Mouse (Mus musculus) adrenal gland, adult 2 months (tissue): ENCODE data around the gene Bst2. TPM values are rescaled to one million over a fixed set of nuclear protein-coding genes. Genes with fewer than 3 reads are reported as not detected.

ENCODE experiments used
- DNase-seq: peaks from one replicate; pipeline ENCODE4 v3.0.0; 2021
- polyA plus RNA-seq: library from polyadenylated mRNA; depleted of rRNA; stranded (reverse); fragments of >200 nt; gene quantifications from 2 replicates; pipeline ENCODE4 v1.2.3, GENCODE M21; 2012
- total RNA-seq, 2 experiments: library from RNA; stranded (reverse); gene quantifications; 2 replicates each; pipeline ENCODE4 v1.2.3; 2021

Gene Bst2
- total and polyA plus RNA-seq, 3 experiments: 63.1 to 528 (median 98.6) TPM

DNA sequence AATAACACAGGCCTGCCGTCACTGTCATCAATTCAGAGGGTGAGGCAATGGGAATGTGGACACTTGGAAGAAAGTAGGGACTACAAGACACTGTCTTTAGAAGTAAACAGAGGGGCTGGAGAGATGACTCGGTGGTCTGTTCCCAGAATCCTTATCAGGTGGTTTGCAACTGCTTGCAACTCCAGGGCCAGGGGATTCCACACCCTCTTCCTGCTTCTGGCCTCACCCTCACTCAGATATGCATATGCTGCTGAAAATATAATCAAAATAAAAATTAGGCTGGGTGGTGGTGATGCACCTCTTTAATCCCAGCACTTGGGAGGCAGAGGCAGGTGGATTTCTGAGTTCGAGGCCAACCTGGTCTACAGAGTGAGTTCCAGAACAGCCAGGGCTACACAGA, 22.8 kb upstream of the Bst2 start:
- DNase-seq: no peak

DNA sequence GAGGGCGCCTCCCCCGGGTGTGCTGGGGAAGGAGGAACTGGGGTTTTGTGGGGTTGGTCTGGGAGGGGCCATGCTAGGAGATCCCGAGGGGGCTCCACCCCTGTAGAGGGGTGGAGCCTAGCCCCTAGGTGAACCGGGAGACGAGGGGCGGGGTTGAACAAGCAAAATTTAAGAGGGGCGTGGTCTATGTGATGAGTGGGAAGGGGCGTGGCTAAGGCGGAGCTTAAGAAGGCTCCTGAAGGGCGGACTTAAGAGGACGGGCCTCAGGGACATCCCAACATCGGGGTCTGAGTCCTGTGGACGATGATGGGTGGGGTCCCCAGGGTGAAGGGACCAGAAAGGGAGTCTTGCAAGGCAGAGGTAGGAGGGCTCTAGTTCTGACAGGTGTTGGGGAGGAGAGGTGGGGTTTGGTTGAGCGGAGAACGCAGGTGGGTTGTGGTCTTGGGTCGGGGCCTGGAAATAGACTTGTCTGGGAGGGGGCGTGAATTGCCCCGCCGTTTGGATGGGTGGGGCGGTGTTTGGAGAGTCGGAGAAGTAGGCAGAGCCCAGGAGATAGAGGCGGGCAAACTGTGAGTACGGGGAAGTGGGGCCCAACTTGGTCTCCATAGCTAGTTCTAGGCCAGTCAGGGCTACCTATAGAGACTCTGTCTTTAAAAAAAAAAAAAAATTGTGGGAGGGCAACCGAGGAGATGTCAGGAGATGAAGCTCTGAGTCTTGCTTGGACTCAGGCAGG, 21.9 kb upstream of the Bst2 start:
- peak; percentile 91 for DNase-seq

DNA sequence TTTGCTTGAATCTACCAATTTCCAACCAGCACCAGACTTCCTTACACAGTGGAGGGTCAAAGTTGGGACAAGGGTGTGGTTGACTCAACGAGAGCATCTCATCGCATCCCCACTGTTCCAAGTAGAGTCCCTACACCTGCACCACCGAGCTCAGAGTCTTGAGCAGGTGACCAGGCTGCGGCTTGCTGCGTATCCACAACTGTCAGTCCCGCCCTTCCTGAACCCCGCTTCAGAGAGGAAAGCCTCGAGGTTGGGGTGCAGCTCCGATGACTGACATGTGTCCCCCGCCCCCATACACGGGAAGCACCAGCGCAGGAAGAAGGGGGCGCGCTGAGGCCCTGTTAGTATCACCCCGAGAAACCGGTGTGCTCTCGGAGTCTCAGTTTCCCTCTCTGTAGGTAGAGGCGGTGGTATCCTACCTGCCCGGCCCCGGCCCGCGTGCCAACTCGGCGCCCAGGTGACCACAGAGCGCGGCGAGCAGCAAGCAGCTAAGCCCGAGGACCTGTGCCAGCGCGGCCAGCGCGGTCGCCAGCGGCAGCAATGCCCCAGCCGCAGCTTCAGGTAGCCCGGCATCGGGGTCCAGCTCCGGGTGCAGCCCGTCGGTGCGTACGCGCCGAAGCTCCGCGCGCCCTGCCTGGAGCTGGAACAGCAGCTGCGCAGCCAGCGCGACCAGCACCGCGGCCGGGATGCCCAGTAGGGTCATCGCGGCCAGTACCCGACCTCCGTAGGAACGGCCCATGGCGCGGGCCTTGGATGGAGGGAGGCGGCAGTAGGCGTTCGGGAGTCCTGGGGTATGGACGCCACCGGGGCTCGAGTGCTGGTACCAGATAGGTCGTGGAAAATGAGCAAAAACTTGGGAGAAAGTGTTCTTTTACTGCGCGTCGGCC, 21.1 kb upstream of the Bst2 start, which contains the start of gene Tmem221:
Tmem221 (minus strand) TSS at position 801 of the 887 bp plus-strand sequence.
- no peak for DNase-seq

DNA sequence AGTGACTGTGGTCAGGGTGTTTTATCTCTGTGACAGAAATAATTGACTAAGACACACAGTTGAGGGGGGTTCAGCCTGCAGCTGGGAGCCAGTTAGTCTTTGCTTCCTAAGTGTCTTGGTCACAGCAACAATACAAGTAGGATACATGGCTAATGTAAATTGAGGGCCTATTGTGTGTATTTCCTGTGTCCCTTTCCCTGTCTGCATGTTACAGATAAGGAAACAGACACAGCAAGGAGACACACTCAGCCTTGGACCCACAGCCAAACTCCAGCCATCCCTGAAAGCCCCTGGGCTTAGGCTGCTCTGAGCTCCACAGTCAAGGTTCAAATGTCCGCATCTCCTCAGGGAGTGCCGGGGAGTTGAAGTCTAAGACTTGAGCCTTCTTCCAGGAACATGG, 17.4 kb upstream of the Bst2 start:
- DNase-seq: no peak

DNA sequence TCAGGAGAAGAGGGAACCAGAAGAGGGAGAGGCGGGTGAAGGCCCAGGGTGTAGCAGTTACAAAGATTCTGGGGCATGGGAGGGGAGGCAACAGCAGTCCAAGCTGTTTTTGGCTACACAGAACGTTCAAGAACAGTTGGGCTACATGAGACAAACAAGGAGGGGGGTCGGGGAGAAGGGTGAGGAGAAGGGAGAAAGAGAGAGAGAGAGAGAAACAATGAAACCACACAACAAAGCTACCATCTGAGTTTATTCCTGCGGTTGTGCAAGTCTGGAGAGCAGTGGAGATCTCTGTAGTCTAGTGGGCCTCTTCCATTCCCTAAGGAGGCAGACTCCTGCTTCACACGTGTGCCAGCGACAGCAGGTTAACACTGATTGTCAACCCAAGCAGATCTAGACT, 16.7 kb upstream of the Bst2 start:
- no peak for DNase-seq

DNA sequence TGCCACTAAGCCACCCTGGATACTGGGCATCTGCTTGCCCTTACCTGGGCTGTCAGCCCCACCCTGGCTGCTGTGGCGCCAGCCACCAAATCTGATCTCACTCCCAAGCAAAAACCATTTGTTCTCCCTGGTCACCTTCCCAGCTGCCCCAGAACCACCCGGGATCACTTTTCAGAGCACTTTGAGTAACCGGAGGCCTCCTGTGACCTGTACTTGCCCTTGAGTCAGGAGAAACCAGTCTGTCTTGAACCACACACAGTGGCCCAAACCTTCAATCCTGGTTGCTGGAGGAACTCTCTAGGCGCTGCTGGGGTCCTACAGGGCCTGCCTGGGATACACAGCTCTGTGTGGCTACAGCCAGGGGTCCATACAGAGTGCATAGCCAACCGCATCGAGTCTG, 15.5 kb upstream of the Bst2 start:
- DNase-seq: no peak

DNA sequence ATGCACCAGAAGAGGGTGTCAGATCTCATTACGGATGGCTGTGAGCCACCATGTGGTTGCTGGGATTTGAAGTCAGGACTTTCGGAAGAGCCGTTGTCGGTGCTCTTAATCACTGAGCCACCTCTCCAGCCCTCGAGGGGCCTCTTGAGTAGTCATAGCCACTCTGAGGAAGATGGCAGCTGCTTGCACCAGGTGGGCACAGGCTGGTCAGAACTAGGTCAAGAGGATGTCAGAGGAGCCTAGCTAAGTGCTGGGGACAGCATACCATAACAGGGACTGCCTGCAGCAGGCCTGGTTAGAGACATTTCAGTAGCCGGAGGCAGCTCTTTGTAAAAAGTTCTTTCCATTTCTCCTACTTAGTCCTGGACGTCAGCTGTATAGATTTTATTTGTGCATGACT, 13.5 kb upstream of the Bst2 start:
- no peak for DNase-seq

DNA sequence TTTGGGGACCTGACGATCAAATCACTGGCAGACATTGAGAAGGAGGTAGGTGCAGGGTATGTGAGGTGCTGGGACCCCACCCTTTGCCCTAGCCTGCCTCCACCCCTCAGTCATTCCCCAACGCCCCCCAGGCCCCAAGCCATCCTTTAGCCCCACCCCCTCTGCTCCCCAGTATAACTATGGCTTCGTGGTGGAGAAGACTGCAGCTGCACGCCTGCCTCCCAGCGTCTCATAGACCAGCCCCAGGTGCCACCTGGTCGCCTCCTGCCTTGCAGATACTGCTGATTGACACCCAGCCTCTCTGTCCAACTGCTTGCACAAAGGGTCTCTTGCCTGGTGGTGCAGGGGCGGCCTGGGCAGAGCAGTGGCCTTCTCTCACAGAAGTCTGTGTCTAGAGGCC, 10.3 kb upstream of the Bst2 start:
- no peak for DNase-seq

DNA sequence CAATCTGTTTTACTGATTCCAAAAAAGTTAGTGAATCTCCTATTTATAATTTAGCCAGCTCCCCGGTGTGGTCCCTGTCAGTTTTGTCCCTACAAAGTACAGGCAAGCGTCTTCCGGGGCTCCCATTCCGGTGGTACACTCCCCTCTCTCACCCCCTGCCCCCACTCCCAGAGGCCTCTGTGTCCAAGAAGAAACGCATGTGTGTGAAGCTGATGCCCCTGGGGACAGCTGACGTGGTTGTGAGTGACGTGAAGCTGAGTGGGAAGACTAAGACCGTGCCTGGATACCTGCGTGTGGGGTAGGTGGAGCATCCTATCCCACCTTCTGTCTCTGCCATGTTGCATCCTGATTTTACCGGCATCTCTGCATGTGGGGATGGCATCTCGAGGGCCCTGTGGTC, 7.8 kb upstream of the Bst2 start:
- DNase-seq: no peak

DNA sequence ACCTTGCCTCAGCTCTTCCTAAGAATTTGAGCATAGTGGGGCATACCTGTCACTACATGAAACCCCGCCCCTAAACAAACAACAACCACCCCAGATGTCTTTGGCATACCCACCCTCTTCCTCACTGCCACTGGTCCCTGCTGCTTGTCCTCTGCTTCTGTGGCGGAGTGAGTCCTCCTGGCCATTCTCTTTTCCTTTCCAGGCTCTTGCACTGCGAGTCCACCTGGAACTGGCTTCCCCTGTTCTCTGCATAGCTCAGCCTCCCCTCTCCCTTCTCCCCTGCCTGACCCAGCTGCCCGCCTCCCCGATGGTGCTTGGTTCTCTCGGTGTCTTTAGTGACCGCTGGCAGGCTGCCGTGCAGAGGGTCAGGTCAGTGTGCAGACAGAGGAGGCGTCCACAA, 6.5 kb upstream of the Bst2 start:
- no peak for DNase-seq

DNA sequence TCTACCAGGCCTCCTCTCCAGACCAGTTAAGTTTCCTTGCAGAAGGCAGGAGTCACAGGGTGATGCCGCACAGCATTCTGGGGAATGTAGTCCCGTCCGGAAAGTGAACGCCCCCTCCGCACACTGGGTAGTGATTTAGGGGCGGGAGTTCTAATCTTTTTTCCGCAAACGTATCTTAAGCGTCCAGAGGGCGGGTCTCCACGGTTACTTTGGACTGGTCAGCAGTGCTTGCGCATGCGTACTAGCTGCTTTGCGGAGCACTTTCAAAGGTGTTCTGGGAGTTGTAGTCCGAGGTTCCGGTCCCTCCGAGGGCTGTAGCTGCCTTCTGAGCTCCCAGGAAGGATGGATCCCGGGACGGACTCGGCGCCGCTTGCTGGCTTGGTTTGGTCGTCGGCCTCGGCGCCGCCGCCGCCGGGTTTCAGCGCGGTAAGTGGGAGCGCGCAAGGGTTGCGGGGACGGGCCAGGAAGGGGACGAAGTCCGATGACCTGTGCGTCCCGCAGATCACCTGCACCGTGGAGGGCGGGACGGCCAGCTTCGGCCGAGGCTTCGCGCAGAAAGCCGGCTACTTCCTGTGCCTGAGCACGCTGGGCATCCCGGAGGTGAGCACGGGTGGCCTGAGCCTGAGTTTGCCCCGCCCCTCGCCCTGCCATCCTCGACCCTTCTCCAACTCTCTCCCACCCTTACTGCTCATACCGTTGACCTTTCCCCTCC, 5.5 kb upstream of the Bst2 start, which contains the start of gene Mvb12a:
Mvb12a (plus strand) TSS at position 291 of the 712 bp plus-strand sequence.
- peak; percentile 98 for DNase-seq

DNA sequence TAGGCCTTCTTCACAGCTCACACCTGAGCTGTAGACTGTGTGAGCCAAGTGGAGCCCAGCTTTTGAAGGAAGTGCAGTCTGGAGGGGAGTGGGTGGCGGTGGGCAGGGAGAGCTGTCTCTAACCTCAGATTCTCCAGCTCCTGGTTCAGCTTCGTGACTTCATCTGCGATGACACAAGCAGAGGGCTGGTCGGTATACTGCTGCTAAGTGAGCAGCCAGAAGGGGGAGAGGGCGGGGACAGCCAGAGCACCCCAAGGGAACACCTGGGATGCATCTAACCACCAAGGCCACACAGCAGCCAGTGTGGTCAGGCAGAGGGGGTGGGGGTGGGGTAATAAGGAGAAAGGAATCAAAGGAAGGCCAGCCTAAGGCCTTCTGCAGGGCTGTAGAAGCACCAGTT, 1.6 kb downstream of the Bst2 start:
- no peak for DNase-seq

DNA sequence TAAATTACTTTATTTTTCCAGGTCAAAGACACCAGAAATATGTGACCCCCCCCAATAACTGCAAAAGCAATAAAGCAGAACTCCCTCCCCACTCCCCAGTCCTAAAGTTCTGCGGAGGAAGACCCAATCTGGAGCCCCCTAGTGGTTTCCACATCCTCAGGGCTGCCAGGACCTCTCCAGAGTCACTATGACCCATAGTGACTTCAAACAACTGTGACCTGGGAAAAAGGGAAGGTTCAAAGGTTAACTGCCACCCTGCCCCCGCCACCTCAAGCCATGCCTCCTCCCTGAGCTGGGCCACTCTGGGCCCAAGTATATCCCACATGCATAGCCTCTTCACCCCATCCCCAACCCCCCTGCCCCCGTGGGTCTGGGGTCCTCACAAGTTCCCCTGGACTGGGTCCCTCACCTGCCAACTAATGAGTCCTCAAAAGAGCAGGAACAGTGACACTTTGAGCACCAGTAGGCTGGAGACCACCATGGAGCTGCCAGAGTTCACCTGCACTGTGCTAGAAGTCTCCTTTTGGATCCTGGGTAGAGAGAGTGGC, 2.9 kb downstream of the Bst2 start:
- no peak for DNase-seq

DNA sequence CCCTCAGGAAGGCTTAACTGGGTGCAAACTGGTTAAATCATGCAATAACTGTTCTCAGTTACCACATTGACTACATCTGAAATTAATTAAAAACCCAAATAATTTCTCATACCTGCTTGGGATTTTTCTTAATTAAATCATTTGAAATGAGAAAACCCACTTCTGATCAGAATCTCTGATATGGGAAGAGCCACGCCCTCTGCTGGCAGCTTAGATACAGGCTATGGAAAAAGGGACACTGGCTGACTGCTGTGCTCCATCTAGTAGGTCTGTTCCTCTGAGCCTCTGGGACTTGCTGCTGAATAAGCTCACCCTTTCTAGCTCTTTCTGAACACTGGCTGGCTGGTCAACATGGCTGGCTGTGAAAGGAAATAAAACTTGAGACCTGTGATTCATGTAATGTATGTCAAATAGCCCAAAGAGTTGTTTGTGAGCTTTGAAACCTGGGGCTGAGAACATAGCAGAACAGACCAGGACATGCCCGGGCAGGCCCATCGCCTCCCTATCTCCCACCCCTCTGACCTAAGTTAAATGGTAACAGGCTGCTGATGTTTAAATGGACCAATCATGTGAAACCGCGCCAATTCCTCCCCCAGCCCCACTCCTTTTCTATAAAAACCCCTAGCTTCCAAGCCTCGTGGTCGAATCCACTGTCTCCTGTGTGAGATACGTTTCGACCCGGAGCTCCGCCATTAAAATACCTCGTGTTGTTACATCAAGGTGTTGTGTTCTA, 6.4 kb downstream of the Bst2 start:
- peak; percentile 38 for DNase-seq

DNA sequence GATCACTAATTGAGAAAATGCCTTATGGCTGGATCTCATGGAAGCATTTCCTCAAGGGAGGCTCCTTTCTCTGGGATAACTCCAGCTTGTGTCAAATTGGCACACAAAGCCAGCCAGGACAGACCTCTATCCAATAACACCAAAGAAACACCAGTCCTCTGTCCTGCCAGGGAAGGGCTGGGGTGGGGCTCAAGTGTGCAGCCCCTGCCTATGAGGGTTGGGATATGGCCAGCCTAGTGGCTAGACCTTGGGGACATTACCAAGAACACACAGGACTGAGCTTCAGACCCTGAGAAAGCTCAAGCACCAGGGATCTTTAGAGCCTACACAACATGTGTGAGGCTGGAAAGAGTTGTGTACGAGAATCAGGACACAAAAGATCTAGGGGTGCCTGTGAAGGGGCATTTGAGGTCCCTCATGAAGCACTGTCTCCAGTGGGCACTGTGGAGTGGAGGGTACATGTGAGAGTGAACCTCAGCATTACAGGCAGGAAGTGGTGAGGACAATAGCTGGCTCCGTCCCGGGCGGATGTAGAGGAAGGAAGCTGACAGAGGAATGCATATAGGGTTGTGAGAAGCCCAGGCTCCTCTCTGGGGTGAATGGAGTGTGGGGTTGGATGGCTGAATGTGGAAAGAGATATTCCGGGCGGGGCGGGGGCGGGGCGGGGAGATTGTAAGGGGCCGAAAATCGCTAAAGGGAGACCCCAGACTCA, 8.7 kb downstream of the Bst2 start:
- no peak for DNase-seq

DNA sequence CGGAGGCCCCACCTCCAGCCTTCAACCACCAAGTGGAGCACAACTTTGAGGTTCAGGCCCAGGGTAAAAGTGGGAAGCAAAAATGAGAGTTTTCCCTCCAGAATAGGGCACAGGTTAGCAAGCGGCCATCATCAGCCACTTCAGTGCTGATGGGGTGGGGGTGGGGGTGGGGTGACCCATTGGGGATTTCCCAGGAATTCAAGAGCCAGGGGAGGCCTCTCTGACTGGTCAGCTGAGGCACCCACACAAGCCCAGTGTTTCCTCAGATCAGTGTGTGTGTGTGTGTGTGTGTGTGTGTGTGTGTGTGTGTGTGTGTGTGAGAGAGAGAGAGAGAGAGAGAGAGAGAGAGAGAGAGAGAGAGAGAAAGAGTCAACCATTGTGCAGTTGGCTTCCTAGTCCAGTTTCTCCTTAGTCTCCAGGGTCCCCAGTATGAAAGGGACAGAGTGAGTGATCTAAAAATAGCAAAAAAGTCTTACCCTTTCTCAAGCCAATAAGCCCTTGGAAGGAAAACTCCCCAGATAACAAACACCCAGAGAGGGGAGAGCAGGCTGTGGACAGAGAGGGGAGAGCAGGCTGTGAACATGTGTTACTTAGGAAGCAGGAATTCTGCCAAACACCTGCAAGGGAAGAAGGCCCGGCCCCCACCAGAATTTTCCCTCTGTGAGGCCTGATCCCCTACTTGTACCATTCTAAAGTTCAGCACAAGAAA, 9.9 kb downstream of the Bst2 start:
- DNase-seq: no peak

DNA sequence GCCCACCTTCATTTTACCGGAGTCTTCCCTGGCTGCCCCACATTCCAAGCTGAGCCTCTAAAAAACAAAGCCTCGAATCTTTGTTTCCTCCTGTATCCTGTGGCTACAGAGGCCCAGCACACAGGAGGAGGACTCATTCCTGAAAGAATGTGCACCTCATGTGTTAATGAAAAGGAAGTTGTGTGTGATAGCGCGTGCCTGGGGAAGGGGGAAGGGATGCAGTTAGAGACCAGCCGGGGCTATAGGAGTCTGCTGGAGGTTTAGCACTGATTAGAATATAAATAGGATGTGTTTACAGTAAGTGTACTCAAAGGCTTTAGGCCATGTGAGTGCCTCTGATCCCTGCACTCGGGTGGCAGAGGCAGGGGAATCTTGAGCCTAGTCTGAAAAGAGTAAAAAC, 11.0 kb downstream of the Bst2 start:
- no peak for DNase-seq

DNA sequence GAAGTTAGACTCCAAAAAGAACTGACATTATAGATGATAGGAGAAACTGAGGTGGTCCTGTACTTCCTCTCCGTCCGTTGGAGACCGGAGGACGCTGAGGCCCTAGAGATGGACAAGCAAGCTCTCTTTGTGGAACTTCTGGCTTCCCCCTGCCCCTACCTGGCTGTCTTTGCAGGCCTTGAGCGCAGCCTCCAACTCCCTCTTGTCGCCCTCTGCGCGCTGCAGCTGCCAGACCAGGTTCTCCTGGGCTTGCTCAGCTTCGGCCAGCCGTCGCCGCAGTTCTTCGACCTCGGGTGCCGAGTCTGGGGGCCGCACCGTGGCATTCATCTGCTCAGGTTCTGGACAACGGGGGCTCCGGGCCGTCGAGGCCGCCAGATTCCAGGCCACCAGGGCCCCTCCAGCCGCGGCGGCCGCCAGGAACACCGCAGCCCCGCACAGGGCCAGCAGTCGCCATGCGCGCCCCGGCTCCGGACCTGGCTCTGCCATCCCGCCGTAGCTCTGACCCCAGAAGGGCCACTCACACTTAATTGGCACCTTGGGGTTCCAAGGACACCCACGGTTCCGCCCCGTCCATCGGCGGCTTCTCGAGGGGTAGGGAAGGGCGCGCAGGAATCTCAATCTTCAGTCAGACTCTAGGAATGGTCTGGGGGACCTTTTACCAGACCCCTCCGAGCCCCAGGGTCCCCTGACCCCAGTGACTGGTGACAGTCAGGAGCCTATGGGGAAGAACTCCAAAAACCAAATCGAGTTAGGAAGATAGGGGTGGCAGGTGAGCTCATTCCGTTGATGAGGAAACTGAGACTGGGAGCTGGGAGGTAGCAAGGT, 11.8 kb downstream of the Bst2 start, which contains the start of gene Ccdc194:
Ccdc194 (minus strand) TSS at position 486 of the 825 bp plus-strand sequence.
- DNase-seq: no peak

DNA sequence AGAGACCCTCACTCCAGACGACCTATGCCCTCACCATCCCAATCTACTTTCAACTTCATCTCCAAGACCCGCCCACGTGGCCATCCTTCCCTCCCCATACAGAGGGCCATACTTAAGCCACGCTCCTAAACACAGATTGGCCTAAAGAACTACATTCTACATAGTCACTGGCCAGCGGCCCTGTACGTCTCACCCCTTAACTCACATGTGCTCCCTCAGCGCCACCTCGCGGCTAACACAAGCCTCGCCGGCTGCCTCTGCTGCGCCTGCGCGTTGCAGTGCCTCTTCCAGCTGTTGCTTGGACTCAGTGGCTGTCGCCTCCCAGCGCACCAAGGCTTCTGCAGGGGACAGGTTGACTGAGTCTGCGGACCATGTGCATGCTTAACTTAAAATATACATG, 15.6 kb downstream of the Bst2 start:
- DNase-seq: peak; percentile 95
